Mouse (Mus musculus) erythroblast, embryonic 14.5 days (primary cell): ENCODE measurements at regions not wholly inside any gene's neighbourhood (a gene's known extent, or its start where the extent isn't known, plus 50 kb on each side); places are given as distances from the start of the nearest gene placed in this dataset.

Experiments
- GATA1 ChIP-seq: IDR thresholded peaks from 2 replicates; pipeline ENCODE4 v1.6.1; 2012; ENCODE audit warnings: low read length, inconsistent platforms, mixed read lengths
- TAL1 ChIP-seq: IDR thresholded peaks from 3 replicates; pipeline ENCODE4 v1.6.1; 2012; ENCODE audit warnings: low read length, inconsistent platforms, mixed read lengths

- TF ChIP-seq GATA1 (no peak), TAL1 (no peak)
Measured at GRCm38 (mm10) chr15:63704636-63705035, 140.3 kb downstream of the Gsdmc2 start.
